Mouse (Mus musculus) limb, embryonic 11.5 days (tissue): ENCODE results near the gene Colq. TPM values are rescaled to one million over a fixed set of nuclear protein-coding genes. Genes with fewer than 3 reads are reported as not detected.

Source experiments
- ATAC-seq: fragments of 200-750 bp; cut with Nextera tagmentation; 2 replicates; pipeline ENCODE4 v1.8.0; 2017; ENCODE audit warnings: low read depth; ENCODE audit not compliant: insufficient number of reproducible peaks, low FRiP score, low TSS enrichment
- DNase-seq: peaks from one replicate; pipeline ENCODE4 v3.0.0-alpha.2; 2015; ENCODE audit warnings: low spot score
- H3K27ac ChIP-seq: fragments of 300-500 bp; sonication (generic); replicated peaks from 2 replicates; pipeline ENCODE4 v1.5.1; 2014; ENCODE audit warnings: low read depth, mild to moderate bottlenecking, low read length
- H3K27me3 ChIP-seq: fragments of 300-500 bp; sonication (generic); 2 replicates; pipeline ENCODE4 v1.6.1; 2014; ENCODE audit warnings: mild to moderate bottlenecking, low read length, mixed read lengths; ENCODE audit not compliant: control insufficient read depth, insufficient read depth
- H3K36me3 ChIP-seq: fragments of 300-500 bp; sonication (generic); 2 replicates; pipeline ENCODE4 v1.6.1; 2014; ENCODE audit warnings: mild to moderate bottlenecking, low read length, moderate library complexity, mixed read lengths; ENCODE audit not compliant: control insufficient read depth, insufficient read depth
- H3K4me1 ChIP-seq: fragments of 300-500 bp; sonication (generic); 2 replicates; pipeline ENCODE4 v1.6.1; 2014; ENCODE audit warnings: low read length, mixed read lengths; ENCODE audit not compliant: control insufficient read depth, insufficient read depth
- H3K4me2 ChIP-seq: fragments of 300-500 bp; sonication (generic); 2 replicates; pipeline ENCODE4 v1.6.1; 2014; ENCODE audit warnings: low read depth, mild to moderate bottlenecking, moderate library complexity; ENCODE audit not compliant: severe bottlenecking
- H3K4me3 ChIP-seq: fragments of 300-500 bp; sonication (generic); 2 replicates; pipeline ENCODE4 v1.5.1; 2014; ENCODE audit warnings: low read depth, low read length
- H3K9ac ChIP-seq: fragments of 300-500 bp; sonication (generic); 2 replicates; pipeline ENCODE4 v1.6.1; 2014; ENCODE audit warnings: mild to moderate bottlenecking, low read length
- H3K9me3 ChIP-seq: fragments of 300-500 bp; sonication (generic); 2 replicates; pipeline ENCODE4 v1.6.1; 2016; ENCODE audit warnings: low read length; ENCODE audit not compliant: control insufficient read depth
- WGBS: fragments of 180-500 bp; shearing (Covaris S2); extraction: QIAGEN DNeasy Blood & Tissue Kit; methylation state at CpG from one replicate; pipeline ENCODE4 v1.1.7; 2014; 5-methylcytosine and 5-hydroxymethylcytosine counted together
- polyA plus RNA-seq: library from polyadenylated mRNA; unstranded; fragments of >200 nt; fragmentation: Nextera tagmentation; extraction: Ambion mirVana; gene quantifications from 2 replicates; pipeline ENCODE4 v1.2.1, GENCODE M21; 2014

The Colq gene
- polyA plus RNA-seq, 1 experiment from 2014 or later = 0.51 TPM

DNA sequence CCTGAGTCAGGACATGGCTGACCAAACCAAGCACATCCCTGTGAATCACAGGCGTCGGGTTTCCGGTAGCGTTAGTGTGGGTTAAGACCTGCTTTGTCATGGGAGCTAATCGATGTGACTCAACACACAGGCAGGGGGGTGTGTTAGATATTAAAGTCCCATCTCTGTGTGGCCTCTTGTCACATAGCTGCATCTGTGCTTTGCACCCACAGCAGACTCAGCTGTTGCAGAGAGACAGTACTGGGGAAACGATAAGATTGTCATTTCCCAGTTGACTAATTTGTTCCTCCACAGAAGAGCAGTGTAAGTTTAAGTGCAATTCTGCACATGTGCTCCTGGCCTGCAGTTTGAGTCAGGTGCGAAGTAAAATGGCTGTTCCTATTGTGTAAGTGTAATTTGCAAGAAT, 94.9 kb downstream of the Colq start:
- no peak for DNase-seq
- Histone ChIP-seq H3K36me3 (peaks cover 10% of the 10 kb centered on the region), H3K9ac (peak overlapping the region; percentile 90; the same call in 1 of the 2 replicates)

DNA sequence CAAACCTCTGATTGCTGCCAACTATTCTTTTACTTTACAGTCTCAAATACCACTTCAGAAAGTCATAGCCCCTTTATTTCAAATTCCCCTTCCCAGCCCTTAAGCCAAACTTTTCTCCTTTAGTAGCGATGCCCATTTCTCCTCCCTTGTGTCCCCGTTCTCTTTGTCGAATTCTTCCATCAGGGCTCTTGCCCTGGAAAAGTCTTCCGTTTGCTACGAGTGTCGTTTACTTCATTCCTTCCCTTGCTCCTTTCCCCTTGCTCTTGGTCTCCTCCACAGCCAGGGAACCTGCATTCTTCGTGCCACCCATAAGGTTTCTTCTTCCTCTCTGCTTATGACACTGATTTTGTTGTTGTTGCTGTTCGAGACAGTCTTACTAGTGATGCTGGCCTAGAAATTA, 95.6 kb downstream of the Colq start:
- Histone ChIP-seq H3K4me2 (peak overlapping the region; percentile 64), H3K36me3 (peaks cover 10% of the 10 kb centered on the region), H3K9me3 (no peaks in the 10 kb centered on the region), H3K4me3 (peak overlapping the region; percentile 89), H3K4me1 (peaks cover 8% of the 10 kb centered on the region), H3K27ac (no peak overlapping the region), H3K9ac (peak overlapping the region; percentile 90), H3K27me3 (no peaks in the 10 kb centered on the region)
- 7% methylated on average over 8 of the region's 8 CpGs for WGBS
- DNase-seq (no peak), ATAC-seq (no peak)

More for the DNA sequence above, 94.9 kb downstream of the Colq start:
- ATAC-seq = no peak
- peak overlapping the region; percentile 64 for H3K4me2 ChIP-seq
- H3K9me3 ChIP-seq = no peaks in the 10 kb centered on the region
- H3K4me1 ChIP-seq = peaks cover 8% of the 10 kb centered on the region
- no peaks in the 10 kb centered on the region for H3K27me3 ChIP-seq
- peak overlapping the region; percentile 89 for H3K4me3 ChIP-seq
- H3K27ac ChIP-seq = no peak overlapping the region
- 56% methylated on average over 7 of the region's 7 CpGs for WGBS

DNA sequence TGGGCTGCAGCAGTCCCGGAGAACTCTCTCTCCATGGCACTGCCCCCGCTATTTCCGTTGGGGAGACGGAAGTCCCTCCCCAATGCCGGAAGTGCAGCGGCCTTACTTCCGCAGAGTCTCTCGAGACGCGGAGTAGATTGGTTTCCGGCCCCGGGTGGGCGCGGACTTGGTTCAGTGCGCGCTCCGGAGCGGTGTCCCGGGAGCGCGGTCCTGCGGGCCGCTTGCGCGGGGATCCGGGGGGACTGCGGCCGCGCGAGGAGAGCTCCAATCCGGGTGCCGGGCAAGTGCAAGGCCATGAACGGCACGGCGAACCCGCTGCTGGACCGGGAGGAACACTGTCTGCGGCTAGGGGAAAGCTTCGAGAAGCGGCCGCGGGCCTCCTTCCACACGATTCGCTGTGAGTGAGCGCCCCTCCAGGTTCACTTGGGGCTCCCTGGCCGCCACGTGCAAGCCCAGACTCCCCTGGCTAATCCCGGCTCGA, 96.1 kb downstream of the Colq start, which contains the start of gene Mettl6:
Gene Mettl6 (minus strand): TSS at position 66 of the 481 bp plus-strand sequence.
- H3K9ac ChIP-seq = peak within 1 kb of the TSS; percentile 90
- H3K4me3 ChIP-seq = peak within 1 kb of the TSS; percentile 89
- whole genome bisulfite sequencing = under 1% methylated on average over 49 of the region's 49 CpGs
- H3K4me1 ChIP-seq = peaks cover 8% of the 10 kb centered on the region
- H3K9me3 ChIP-seq = no peaks in the 10 kb centered on the region
- H3K27me3 ChIP-seq = no peaks in the 10 kb centered on the region
- peaks cover 10% of the 10 kb centered on the region for H3K36me3 ChIP-seq
- ATAC-seq (peak; percentile 92), DNase-seq (peak; percentile 92)
- peak within 1 kb of the TSS; percentile 66 for H3K4me2 ChIP-seq
- peak within 1 kb of the TSS; percentile 74 for H3K27ac ChIP-seq

DNA sequence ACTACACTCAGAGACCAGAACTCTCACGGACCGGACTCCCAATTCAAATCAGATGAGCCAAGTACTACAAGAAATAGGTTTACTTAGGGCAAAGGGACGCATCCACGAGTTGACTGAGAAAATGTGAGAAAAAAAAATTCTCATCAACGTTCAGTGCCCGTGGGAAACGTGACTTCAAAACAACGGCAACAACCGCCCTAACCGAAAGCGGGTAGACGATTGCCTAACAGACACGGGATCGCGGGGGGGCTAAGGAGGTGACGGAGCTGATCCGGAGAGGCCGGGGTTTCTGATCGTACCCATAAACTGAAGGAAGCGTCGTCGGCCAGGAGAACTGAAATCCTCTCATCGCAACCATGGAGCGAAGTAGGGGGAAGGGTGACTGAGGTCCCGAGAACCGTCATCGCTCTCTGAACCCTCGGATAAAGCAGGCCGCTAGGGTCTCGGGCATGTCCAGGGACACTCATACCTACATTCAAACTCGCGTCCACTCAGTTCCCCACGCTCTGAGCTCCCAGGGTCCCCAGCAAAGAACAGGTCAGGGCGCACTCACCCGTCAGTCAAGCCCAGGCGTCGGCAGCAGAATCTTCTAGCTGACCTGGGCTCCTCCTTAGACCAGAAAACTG, 96.7 kb downstream of the Colq start, which contains the start of gene Eaf1:
Gene Eaf1 (plus strand): TSS at position 51 of the 626 bp plus-strand sequence.
- H3K27ac ChIP-seq = peak within 1 kb of the TSS; percentile 74
- no peaks in the 10 kb centered on the region for H3K9me3 ChIP-seq
- no peaks in the 10 kb centered on the region for H3K27me3 ChIP-seq
- WGBS = under 1% methylated on average over 37 of the region's 37 CpGs
- peaks cover 8% of the 10 kb centered on the region for H3K4me1 ChIP-seq
- DNase-seq (no peak), ATAC-seq (peak; percentile 39; the same call in 1 of the 2 replicates)
- peaks cover 10% of the 10 kb centered on the region for H3K36me3 ChIP-seq
- H3K9ac ChIP-seq = peak within 1 kb of the TSS; percentile 90
- peak within 1 kb of the TSS; percentile 89 for H3K4me3 ChIP-seq
- H3K4me2 ChIP-seq = peak within 1 kb of the TSS; percentile 66

DNA sequence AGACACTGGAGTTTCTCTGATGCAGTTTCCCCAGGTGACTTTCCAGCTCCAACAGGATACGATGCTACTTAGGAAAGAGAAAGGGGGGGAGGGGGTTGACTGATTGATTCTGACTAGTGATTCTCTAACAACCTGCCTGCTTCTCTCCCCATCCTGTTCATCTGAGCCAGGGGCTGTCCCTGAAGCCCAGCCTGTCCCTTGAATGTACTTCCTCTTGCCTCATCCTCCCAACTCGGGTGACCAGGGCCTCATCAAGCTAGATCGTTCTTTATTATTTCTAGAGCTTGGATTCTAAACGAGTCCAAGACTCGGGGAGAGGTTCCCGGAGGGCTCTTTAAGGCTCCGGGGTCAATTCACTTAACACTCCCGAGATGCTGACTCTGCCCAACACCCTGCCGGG, 97.2 kb downstream of the Colq start:
- Histone ChIP-seq H3K36me3 (peaks cover 15% of the 10 kb centered on the region), H3K4me2 (peak overlapping the region; percentile 66)

DNA sequence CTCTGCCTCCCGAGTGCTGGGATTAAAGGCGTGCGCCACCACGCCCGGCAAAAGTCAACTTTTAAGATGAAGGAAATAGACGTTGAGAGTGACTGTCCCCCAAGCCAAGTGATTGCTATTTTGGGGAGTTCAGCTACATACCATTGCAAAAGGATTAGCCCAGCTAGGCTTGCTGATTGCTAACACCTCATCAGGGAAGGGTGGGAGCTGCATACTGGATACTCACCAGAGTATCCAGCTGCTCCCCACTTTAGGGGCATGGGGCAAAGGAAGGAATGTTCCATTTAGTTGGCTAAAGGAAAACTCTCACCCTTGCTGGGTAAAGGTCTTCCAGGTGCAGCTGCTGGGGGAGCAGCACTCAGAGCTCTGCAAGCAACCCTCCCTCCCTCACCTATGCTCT, 103.1 kb downstream of the Colq start:
- Histone ChIP-seq H3K36me3 (peaks cover 35% of the 10 kb centered on the region), H3K9me3 (no peaks in the 10 kb centered on the region), H3K4me1 (no peaks in the 10 kb centered on the region), H3K9ac (no peak overlapping the region), H3K4me3 (no peak overlapping the region), H3K27me3 (no peaks in the 10 kb centered on the region), H3K4me2 (no peak overlapping the region), H3K27ac (no peak overlapping the region)
- DNase-seq (no peak), ATAC-seq (no peak)
- 93% methylated on average over 6 of the region's 6 CpGs for WGBS

More for the DNA sequence above, 97.2 kb downstream of the Colq start:
- DNase-seq (no peak), ATAC-seq (no peak)
- Histone ChIP-seq H3K9me3 (no peaks in the 10 kb centered on the region), H3K9ac (peak overlapping the region; percentile 90), H3K27ac (no peak overlapping the region), H3K4me3 (peak overlapping the region; percentile 89), H3K27me3 (no peaks in the 10 kb centered on the region), H3K4me1 (peaks cover 8% of the 10 kb centered on the region)
- WGBS = 33% methylated on average over 9 of the region's 9 CpGs

DNA sequence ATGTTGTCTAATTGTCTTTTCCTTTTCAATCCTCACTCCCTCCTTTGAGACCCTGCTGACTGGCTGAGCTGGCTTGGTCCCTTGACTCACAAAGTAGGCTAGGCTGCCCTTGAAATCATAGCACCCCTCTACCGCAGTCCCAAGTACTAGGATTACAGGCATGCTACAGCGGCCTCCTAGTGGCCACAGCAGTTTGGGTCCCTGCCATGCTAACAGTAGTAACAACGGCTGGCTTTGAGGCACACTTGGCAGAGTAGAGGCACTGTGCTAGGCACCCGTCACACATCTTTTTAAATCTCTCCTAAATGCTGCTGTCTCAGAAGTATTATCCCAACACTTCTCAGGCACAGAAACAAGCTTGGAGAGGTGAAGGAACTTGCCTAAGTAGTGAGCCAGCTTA, 104.7 kb downstream of the Colq start:
- 83% methylated on average over 4 of the region's 4 CpGs for WGBS
- Histone ChIP-seq H3K27me3 (no peaks in the 10 kb centered on the region), H3K4me1 (no peaks in the 10 kb centered on the region), H3K4me3 (no peak overlapping the region), H3K9ac (no peak overlapping the region), H3K36me3 (peaks cover 34% of the 10 kb centered on the region), H3K27ac (no peak overlapping the region), H3K9me3 (no peaks in the 10 kb centered on the region), H3K4me2 (no peak overlapping the region)
- ATAC-seq (no peak), DNase-seq (no peak)

DNA sequence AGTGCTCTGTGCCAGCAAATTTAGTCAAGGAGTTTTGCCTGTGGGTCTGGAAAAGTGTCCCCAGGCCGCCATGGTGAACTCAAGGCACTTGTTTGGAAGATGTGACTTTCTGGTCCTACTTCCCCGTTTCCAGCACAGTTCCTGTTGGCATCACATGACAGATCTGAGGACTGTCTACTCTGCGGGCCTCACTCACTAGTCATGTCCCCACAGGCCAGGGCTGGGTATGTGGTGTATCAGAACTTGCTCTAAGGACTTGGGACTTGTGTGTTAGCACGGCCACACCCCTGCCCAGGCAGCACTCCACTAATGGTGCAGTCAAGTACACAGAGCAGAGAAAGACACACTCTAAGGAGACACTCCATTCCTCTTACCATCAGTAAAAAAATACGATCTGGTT, 108.7 kb downstream of the Colq start:
- no peak overlapping the region for H3K9ac ChIP-seq
- H3K36me3 ChIP-seq = peaks cover 31% of the 10 kb centered on the region
- no peak for ATAC-seq
- DNase-seq = no peak
- no peaks in the 10 kb centered on the region for H3K9me3 ChIP-seq
- no peak overlapping the region for H3K4me3 ChIP-seq
- H3K4me2 ChIP-seq = no peak overlapping the region
- H3K27me3 ChIP-seq = no peaks in the 10 kb centered on the region
- 90% methylated on average over 5 of the region's 5 CpGs for WGBS
- H3K4me1 ChIP-seq = no peaks in the 10 kb centered on the region
- no peak overlapping the region for H3K27ac ChIP-seq
